Mouse (Mus musculus): ENCODE measurements around the gene Gramd1a. TPM values are rescaled to one million over a fixed set of nuclear protein-coding genes. Genes with fewer than 3 reads are reported as not detected.

Gramd1a gene
- total and polyA plus RNA-seq, 3 experiments, result 19.2 to 56.7 (median 52.7) TPM

GRCm38 (mm10) chr7:31148756-31149155 lies 6.9 kb downstream of the Gramd1a start:
- TF ChIP-seq GATA2 (IDR thresholded peaks at IDR 0.05; ENCODE audit: borderline replicate concordance, low read depth, low read length) (no peak), CTCF (IDR thresholded peaks at IDR 0.05; ENCODE audit: low read depth, low read length) (no peak), TAL1 (conservative IDR thresholded peaks at IDR 0.05; ENCODE audit: low read depth, low read length) (no peak), POLR2AphosphoS5 (IDR thresholded peaks at IDR 0.05; ENCODE audit: insufficient replicate concordance, low read depth, low read length) (no peak), GATA1 (IDR thresholded peaks at IDR 0.05; ENCODE audit: borderline replicate concordance, low read length) (no peak)
- Histone ChIP-seq H3K4me3 (ENCODE audit: low read depth, low read length) (peak overlapping the region; percentile 64; the same call in 1 of the 2 replicates), H3K9me3 (replicated peaks) (peaks cover 45% of the 10 kb centered on the region), H3K27me3 (ENCODE audit: insufficient read depth, low read length) (no peaks in the 10 kb centered on the region), H3K36me3 (replicated peaks) (peaks cover 35% of the 10 kb centered on the region), H3K4me1 (ENCODE audit: insufficient read depth, low read depth, low read length) (peaks cover 44% of the 10 kb centered on the region)
- ATAC-seq (ENCODE audit: extremely low read depth, insufficient number of reproducible peaks, low FRiP score, poor library complexity, severe bottlenecking) (peak; percentile 60), DNase-seq (ENCODE audit: low spot score) (peak; percentile 43)

GRCm38 (mm10) chr7:31148086-31148485 lies 7.6 kb downstream of the Gramd1a start:
- Histone ChIP-seq H3K9me3 (replicated peaks) (peaks cover 51% of the 10 kb centered on the region), H3K36me3 (replicated peaks) (peaks cover 42% of the 10 kb centered on the region), H3K27me3 (ENCODE audit: insufficient read depth, low read length) (no peaks in the 10 kb centered on the region), H3K4me1 (ENCODE audit: insufficient read depth, low read depth, low read length) (peaks cover 44% of the 10 kb centered on the region), H3K4me3 (ENCODE audit: low read depth, low read length) (peak overlapping the region; percentile 64; the same call in 1 of the 2 replicates)
- TF ChIP-seq GATA1 (IDR thresholded peaks at IDR 0.05; ENCODE audit: borderline replicate concordance, low read length) (no peak), POLR2AphosphoS5 (IDR thresholded peaks at IDR 0.05; ENCODE audit: insufficient replicate concordance, low read depth, low read length) (no peak), TAL1 (conservative IDR thresholded peaks at IDR 0.05; ENCODE audit: low read depth, low read length) (no peak)
- DNase-seq (ENCODE audit: low spot score), result no peak
- ATAC-seq (ENCODE audit: extremely low read depth, insufficient number of reproducible peaks, low FRiP score, poor library complexity, severe bottlenecking), result peak; percentile 45; the same call in 1 of the 2 replicates

- ATAC-seq (ENCODE audit: extremely low read depth, insufficient number of reproducible peaks, low FRiP score, poor library complexity, severe bottlenecking) (no peak), DNase-seq (ENCODE audit: low spot score) (no peak)
- Histone ChIP-seq H3K4me1 (ENCODE audit: insufficient read depth, low read depth, low read length) (peaks cover 32% of the 10 kb centered on the region), H3K27me3 (ENCODE audit: insufficient read depth, low read length) (no peaks in the 10 kb centered on the region), H3K9me3 (replicated peaks) (peaks cover 57% of the 10 kb centered on the region), H3K4me3 (ENCODE audit: low read depth, low read length) (no peak overlapping the region), H3K36me3 (replicated peaks) (peaks cover 66% of the 10 kb centered on the region)
- TF ChIP-seq POLR2AphosphoS5 (IDR thresholded peaks at IDR 0.05; ENCODE audit: insufficient replicate concordance, low read depth, low read length) (no peak), GATA1 (IDR thresholded peaks at IDR 0.05; ENCODE audit: borderline replicate concordance, low read length) (no peak), GATA2 (IDR thresholded peaks at IDR 0.05; ENCODE audit: borderline replicate concordance, low read depth, low read length) (no peak), CTCF (IDR thresholded peaks at IDR 0.05; ENCODE audit: low read depth, low read length) (no peak), TAL1 (conservative IDR thresholded peaks at IDR 0.05; ENCODE audit: low read depth, low read length) (no peak)
Measured at GRCm38 (mm10) chr7:31145596-31146160, 10.0 kb downstream of the Gramd1a start.

- DNase-seq (ENCODE audit: low spot score) (no peak), ATAC-seq (ENCODE audit: extremely low read depth, insufficient number of reproducible peaks, low FRiP score, poor library complexity, severe bottlenecking) (no peak)
- Histone ChIP-seq H3K4me1 (ENCODE audit: insufficient read depth, low read depth, low read length) (peaks cover 30% of the 10 kb centered on the region), H3K36me3 (replicated peaks) (peaks cover 74% of the 10 kb centered on the region), H3K4me3 (ENCODE audit: low read depth, low read length) (no peak overlapping the region), H3K9me3 (replicated peaks) (peaks cover 56% of the 10 kb centered on the region), H3K27me3 (ENCODE audit: insufficient read depth, low read length) (no peaks in the 10 kb centered on the region)
- TF ChIP-seq CTCF (IDR thresholded peaks at IDR 0.05; ENCODE audit: low read depth, low read length) (no peak), GATA1 (IDR thresholded peaks at IDR 0.05; ENCODE audit: borderline replicate concordance, low read length) (no peak), GATA2 (IDR thresholded peaks at IDR 0.05; ENCODE audit: borderline replicate concordance, low read depth, low read length) (no peak), POLR2AphosphoS5 (IDR thresholded peaks at IDR 0.05; ENCODE audit: insufficient replicate concordance, low read depth, low read length) (no peak), TAL1 (conservative IDR thresholded peaks at IDR 0.05; ENCODE audit: low read depth, low read length) (no peak)
Measured at GRCm38 (mm10) chr7:31144886-31145285, 10.8 kb downstream of the Gramd1a start.

GRCm38 (mm10) chr7:31140941-31141340 lies 14.8 kb downstream of the Gramd1a start:
- Histone ChIP-seq H3K9me3 (replicated peaks) (peaks cover 49% of the 10 kb centered on the region), H3K36me3 (replicated peaks) (peaks cover 96% of the 10 kb centered on the region), H3K4me1 (ENCODE audit: insufficient read depth, low read depth, low read length) (no peaks in the 10 kb centered on the region), H3K4me3 (ENCODE audit: low read depth, low read length) (no peak overlapping the region), H3K27me3 (ENCODE audit: insufficient read depth, low read length) (no peaks in the 10 kb centered on the region)
- ATAC-seq (ENCODE audit: extremely low read depth, insufficient number of reproducible peaks, low FRiP score, poor library complexity, severe bottlenecking) (no peak), DNase-seq (ENCODE audit: low spot score) (no peak)
- TF ChIP-seq CTCF (IDR thresholded peaks at IDR 0.05; ENCODE audit: low read depth, low read length) (no peak), POLR2AphosphoS5 (IDR thresholded peaks at IDR 0.05; ENCODE audit: insufficient replicate concordance, low read depth, low read length) (no peak), GATA2 (IDR thresholded peaks at IDR 0.05; ENCODE audit: borderline replicate concordance, low read depth, low read length) (no peak), TAL1 (conservative IDR thresholded peaks at IDR 0.05; ENCODE audit: low read depth, low read length) (no peak), GATA1 (IDR thresholded peaks at IDR 0.05; ENCODE audit: borderline replicate concordance, low read length) (no peak)

GRCm38 (mm10) chr7:31140302-31140701 lies 15.4 kb downstream of the Gramd1a start:
- H3K27me3 ChIP-seq (ENCODE audit: insufficient read depth, low read length), result no peaks in the 10 kb centered on the region
- H3K4me1 ChIP-seq (ENCODE audit: insufficient read depth, low read depth, low read length), result no peaks in the 10 kb centered on the region
- ATAC-seq (ENCODE audit: extremely low read depth, insufficient number of reproducible peaks, low FRiP score, poor library complexity, severe bottlenecking), result no peak
- TF ChIP-seq GATA1 (IDR thresholded peaks at IDR 0.05; ENCODE audit: borderline replicate concordance, low read length), result no peak
- TF ChIP-seq TAL1 (conservative IDR thresholded peaks at IDR 0.05; ENCODE audit: low read depth, low read length), result no peak
- no peak for TF ChIP-seq CTCF (IDR thresholded peaks at IDR 0.05; ENCODE audit: low read depth, low read length)
- no peak for TF ChIP-seq GATA2 (IDR thresholded peaks at IDR 0.05; ENCODE audit: borderline replicate concordance, low read depth, low read length)
- TF ChIP-seq POLR2AphosphoS5 (IDR thresholded peaks at IDR 0.05; ENCODE audit: insufficient replicate concordance, low read depth, low read length), result no peak
- H3K9me3 ChIP-seq (replicated peaks), result peaks cover 53% of the 10 kb centered on the region
- no peak overlapping the region for H3K4me3 ChIP-seq (ENCODE audit: low read depth, low read length)
- DNase-seq (ENCODE audit: low spot score), result no peak
- peaks cover 96% of the 10 kb centered on the region for H3K36me3 ChIP-seq (replicated peaks)

Measured in G1E (cell line).